Mouse (Mus musculus): ENCODE measurements around the gene Camk1d.

DNA sequence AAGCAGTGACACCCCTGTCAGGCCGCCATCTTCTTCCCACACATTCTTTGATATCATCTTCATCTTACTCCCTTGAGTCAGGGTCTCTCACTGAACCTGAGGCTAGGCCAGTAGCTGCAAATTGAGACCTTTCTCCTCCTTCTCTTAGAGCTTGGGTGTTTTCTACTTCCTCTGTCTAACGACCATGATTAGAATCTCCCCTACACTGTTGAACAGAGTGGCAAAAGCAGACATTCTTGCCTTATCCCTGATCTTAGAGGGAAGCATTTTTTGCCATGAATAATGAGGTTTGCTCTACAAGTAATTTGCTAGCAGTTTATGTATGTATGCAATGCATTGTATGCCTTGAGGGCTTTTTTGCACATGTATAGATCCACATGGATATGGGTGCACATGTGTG lies 35.3 kb downstream of the Camk1d start:
- TF ChIP-seq EP300 (IDR thresholded peaks at IDR 0.05; ENCODE audit: low read depth) (no peak), CTCF (IDR thresholded peaks at IDR 0.05; ENCODE audit: low read depth) (no peak)

All from heart, postnatal 0 days (tissue).